Mouse (Mus musculus): Measurements from ENCODE around the gene Snx3. TPM values are rescaled to one million over a fixed set of nuclear protein-coding genes. Genes with fewer than 3 reads are reported as not detected.

Gene Snx3
- polyA plus RNA-seq, 1 experiment = not detected

GRCm38 (mm10) chr10:42559581-42560200, 57.9 kb downstream of the Snx3 start:
- TF ChIP-seq CTCF (IDR thresholded peaks at IDR 0.05; ENCODE audit: insufficient read depth, low read depth, low read length) = no peak
- TF ChIP-seq POLR2A (IDR thresholded peaks at IDR 0.05; ENCODE audit: insufficient read depth, low read depth, low read length) = no peak
- Histone ChIP-seq H3K4me1 (ENCODE audit: control insufficient read depth, insufficient read depth, low read length) (no peaks in the 10 kb centered on the region), H3K4me3 (ENCODE audit: insufficient read depth, low read depth, low read length) (no peak overlapping the region), H3K27ac (ENCODE audit: insufficient read depth, low read depth, low read length) (no peak overlapping the region)
- WGBS = 89% methylated on average over 5 of the region's 5 CpGs

GRCm38 (mm10) chr10:42562272-42562671, 60.4 kb downstream of the Snx3 start:
- Histone ChIP-seq H3K4me3 (ENCODE audit: insufficient read depth, low read depth, low read length) (no peak overlapping the region), H3K27ac (ENCODE audit: insufficient read depth, low read depth, low read length) (no peak overlapping the region), H3K4me1 (ENCODE audit: control insufficient read depth, insufficient read depth, low read length) (no peaks in the 10 kb centered on the region)
- 36% methylated on average over 12 of the region's 12 CpGs for WGBS
- TF ChIP-seq CTCF (IDR thresholded peaks at IDR 0.05; ENCODE audit: insufficient read depth, low read depth, low read length) (no peak), POLR2A (IDR thresholded peaks at IDR 0.05; ENCODE audit: insufficient read depth, low read depth, low read length) (no peak)

- WGBS = 17% methylated on average over 20 of the region's 20 CpGs
- H3K4me3 ChIP-seq (ENCODE audit: insufficient read depth, low read depth, low read length) = no peak overlapping the region
- TF ChIP-seq POLR2A (IDR thresholded peaks at IDR 0.05; ENCODE audit: insufficient read depth, low read depth, low read length) = no peak
- H3K4me1 ChIP-seq (ENCODE audit: control insufficient read depth, insufficient read depth, low read length) = peaks cover 7% of the 10 kb centered on the region; the same call in 1 of the 2 replicates
- no peak overlapping the region for H3K27ac ChIP-seq (ENCODE audit: insufficient read depth, low read depth, low read length)
Observed at GRCm38 (mm10) chr10:42572567-42572966, 70.7 kb downstream of the Snx3 start.

GRCm38 (mm10) chr10:42572971-42573370, 71.1 kb downstream of the Snx3 start:
- Histone ChIP-seq H3K27ac (ENCODE audit: insufficient read depth, low read depth, low read length) (no peak overlapping the region), H3K4me1 (ENCODE audit: control insufficient read depth, insufficient read depth, low read length) (peaks cover 7% of the 10 kb centered on the region; the same call in 1 of the 2 replicates), H3K4me3 (ENCODE audit: insufficient read depth, low read depth, low read length) (no peak overlapping the region)
- no peak for TF ChIP-seq CTCF (IDR thresholded peaks at IDR 0.05; ENCODE audit: insufficient read depth, low read depth, low read length)
- TF ChIP-seq POLR2A (IDR thresholded peaks at IDR 0.05; ENCODE audit: insufficient read depth, low read depth, low read length) = no peak
- WGBS = 30% methylated on average over 15 of the region's 15 CpGs

- H3K4me1 ChIP-seq (ENCODE audit: control insufficient read depth, insufficient read depth, low read length) = peaks cover 11% of the 10 kb centered on the region; the same call in 1 of the 2 replicates
- no peak overlapping the region for H3K27ac ChIP-seq (ENCODE audit: insufficient read depth, low read depth, low read length)
- no peak for TF ChIP-seq CTCF (IDR thresholded peaks at IDR 0.05; ENCODE audit: insufficient read depth, low read depth, low read length)
- no peak for TF ChIP-seq POLR2A (IDR thresholded peaks at IDR 0.05; ENCODE audit: insufficient read depth, low read depth, low read length)
- H3K4me3 ChIP-seq (ENCODE audit: insufficient read depth, low read depth, low read length) = no peak overlapping the region
- WGBS = 62% methylated on average over 10 of the region's 10 CpGs
Observed at GRCm38 (mm10) chr10:42574639-42575038, 72.8 kb downstream of the Snx3 start.

- no peak overlapping the region for H3K4me3 ChIP-seq (ENCODE audit: insufficient read depth, low read depth, low read length)
- WGBS = 37% methylated on average over 15 of the region's 15 CpGs
- peaks cover 12% of the 10 kb centered on the region for H3K4me1 ChIP-seq (ENCODE audit: control insufficient read depth, insufficient read depth, low read length)
- TF ChIP-seq CTCF (IDR thresholded peaks at IDR 0.05; ENCODE audit: insufficient read depth, low read depth, low read length) (no peak), POLR2A (IDR thresholded peaks at IDR 0.05; ENCODE audit: insufficient read depth, low read depth, low read length) (no peak)
- H3K27ac ChIP-seq (ENCODE audit: insufficient read depth, low read depth, low read length) = no peak overlapping the region
Observed at GRCm38 (mm10) chr10:42577525-42578280, 75.9 kb downstream of the Snx3 start.

- 9% methylated on average over 15 of the region's 15 CpGs for WGBS
- TF ChIP-seq POLR2A (IDR thresholded peaks at IDR 0.05; ENCODE audit: insufficient read depth, low read depth, low read length) = no peak
- TF ChIP-seq CTCF (IDR thresholded peaks at IDR 0.05; ENCODE audit: insufficient read depth, low read depth, low read length) = no peak
- no peak overlapping the region for H3K4me3 ChIP-seq (ENCODE audit: insufficient read depth, low read depth, low read length)
- H3K4me1 ChIP-seq (ENCODE audit: control insufficient read depth, insufficient read depth, low read length) = peaks cover 15% of the 10 kb centered on the region
- no peak overlapping the region for H3K27ac ChIP-seq (ENCODE audit: insufficient read depth, low read depth, low read length)
Observed at GRCm38 (mm10) chr10:42578281-42578675, 76.4 kb downstream of the Snx3 start.

GRCm38 (mm10) chr10:42578698-42579474, 77.1 kb downstream of the Snx3 start:
- WGBS = 8% methylated on average over 22 of the region's 22 CpGs
- no peak overlapping the region for H3K27ac ChIP-seq (ENCODE audit: insufficient read depth, low read depth, low read length)
- H3K4me1 ChIP-seq (ENCODE audit: control insufficient read depth, insufficient read depth, low read length) = peaks cover 20% of the 10 kb centered on the region
- H3K4me3 ChIP-seq (ENCODE audit: insufficient read depth, low read depth, low read length) = no peak overlapping the region
- TF ChIP-seq POLR2A (IDR thresholded peaks at IDR 0.05; ENCODE audit: insufficient read depth, low read depth, low read length) = no peak
- no peak for TF ChIP-seq CTCF (IDR thresholded peaks at IDR 0.05; ENCODE audit: insufficient read depth, low read depth, low read length)
